Mouse (Mus musculus) MEL (cell line): ENCODE measurements around the gene Ptprn2.

Experiments
- GABPA ChIP-seq: IDR thresholded peaks from 2 replicates; pipeline ENCODE4 v1.6.1; 2012; ENCODE audit warnings: low read depth, mild to moderate bottlenecking, inconsistent platforms, low read length, improper control_type of control experiment, moderate library complexity
- MYC ChIP-seq: IDR thresholded peaks from 2 replicates; pipeline ENCODE4 v1.6.1; 2011; ENCODE audit warnings: low read depth, mild to moderate bottlenecking, low read length, improper control_type of control experiment, moderate library complexity
- NELFE ChIP-seq: IDR thresholded peaks from 2 replicates; pipeline ENCODE4 v1.6.1; 2011; ENCODE audit warnings: low read depth, low read length, improper control_type of control experiment
- POLR2A ChIP-seq, 2 experiments: IDR thresholded peaks; 2 replicates each; pipeline ENCODE4 v1.6.1; 2011 to 2012; ENCODE audit warnings: low read length in 2 of 2, mild to moderate bottlenecking in 2 of 2, control low read depth in 1 of 2, improper control_type of control experiment in 1 of 2, low read depth in 1 of 2, moderate library complexity in 1 of 2; ENCODE audit not compliant: control insufficient read depth in 1 of 2, insufficient read depth in 1 of 2, poor library complexity in 1 of 2

DNA sequence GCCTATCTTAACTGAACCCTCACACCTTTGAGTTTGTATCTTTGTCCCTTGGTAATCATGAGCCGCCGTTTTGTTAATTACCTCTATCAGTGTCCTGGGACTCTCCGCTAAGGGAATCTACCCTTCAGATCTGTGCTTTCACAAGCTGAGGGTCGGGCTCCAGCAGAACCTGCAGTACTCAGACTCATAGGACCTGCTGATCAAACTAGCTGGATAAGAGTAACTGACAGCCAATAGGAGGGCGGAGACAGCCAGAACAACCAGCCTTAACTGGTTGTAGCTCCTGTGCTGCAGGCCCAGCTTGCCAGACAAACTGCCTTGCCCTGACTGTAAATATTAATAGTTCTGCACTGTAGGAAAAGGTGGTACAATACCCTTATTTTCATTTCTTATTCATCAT is 715.1 kb downstream of the Ptprn2 start:
- TF ChIP-seq MYC (no peak), GABPA (no peak), POLR2A (IDR thresholded peaks at IDR 0.05; ENCODE audit: control insufficient read depth in 1 of 2, insufficient read depth in 1 of 2, low read depth in 1 of 2, low read length in 2 of 2, poor library complexity in 1 of 2) (no peak), NELFE (no peak)
